Mouse (Mus musculus) forebrain, embryonic 12.5 days (tissue): ENCODE measurements at regions not wholly inside any gene's neighbourhood (a gene's known extent, or its start where the extent isn't known, plus 50 kb on each side); places are given as distances from the start of the nearest gene placed in this dataset.

Source experiments
- ATAC-seq: fragments of 200-750 bp; cut with Nextera tagmentation; 2 replicates; pipeline ENCODE4 v1.8.0; 2017; ENCODE audit warnings: moderate TSS enrichment; ENCODE audit not compliant: low FRiP score
- H3K27ac ChIP-seq: fragments of 300-500 bp; sonication (generic); 2 replicates; pipeline ENCODE4 v1.5.1; 2016; ENCODE audit warnings: mild to moderate bottlenecking
- H3K27me3 ChIP-seq: fragments of 300-500 bp; sonication (generic); 2 replicates; pipeline ENCODE4 v1.6.1; 2016; ENCODE audit warnings: mild to moderate bottlenecking
- H3K36me3 ChIP-seq: fragments of 300-500 bp; sonication (generic); replicated peaks from 2 replicates; pipeline ENCODE4 v1.6.1; 2016; ENCODE audit warnings: mild to moderate bottlenecking
- H3K4me1 ChIP-seq: fragments of 300-500 bp; sonication (generic); 2 replicates; pipeline ENCODE4 v1.6.1; 2016
- H3K4me2 ChIP-seq: fragments of 300-500 bp; sonication (generic); 2 replicates; pipeline ENCODE4 v1.6.1; 2016; ENCODE audit warnings: mild to moderate bottlenecking, moderate library complexity
- H3K4me3 ChIP-seq: fragments of 300-500 bp; sonication (generic); replicated peaks from 2 replicates; pipeline ENCODE4 v1.5.1; 2016; ENCODE audit warnings: mild to moderate bottlenecking
- H3K9ac ChIP-seq: fragments of 300-500 bp; sonication (generic); 2 replicates; pipeline ENCODE4 v1.6.1; 2016; ENCODE audit warnings: mild to moderate bottlenecking
- H3K9me3 ChIP-seq: fragments of 300-500 bp; sonication (generic); 2 replicates; pipeline ENCODE4 v1.6.1; 2016

DNA sequence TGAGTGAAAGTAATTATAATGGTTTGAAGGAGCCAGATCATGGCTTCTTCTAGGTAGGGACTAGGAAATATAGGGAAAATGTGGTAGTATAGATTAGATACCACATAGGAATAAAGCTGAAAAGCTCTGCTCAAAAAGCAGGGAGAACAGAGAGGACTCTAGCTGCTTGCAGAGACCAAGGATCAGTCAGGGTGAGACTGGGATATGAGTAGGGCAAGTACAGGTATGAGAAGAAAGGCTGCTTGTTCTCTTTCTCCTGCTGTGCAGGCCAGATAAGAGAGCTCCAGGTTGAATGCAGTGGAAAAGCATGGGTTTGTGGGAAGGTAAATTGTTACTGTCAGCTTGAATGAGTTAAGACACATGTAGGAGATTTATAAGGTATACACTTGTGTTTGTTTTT, 797.4 kb upstream of the Gm5150 start:
- no peak overlapping the region for H3K9ac ChIP-seq
- H3K4me1 ChIP-seq: no peaks in the 10 kb centered on the region
- no peak for ATAC-seq
- no peak overlapping the region for H3K4me3 ChIP-seq
- no peaks in the 10 kb centered on the region for H3K9me3 ChIP-seq
- H3K36me3 ChIP-seq: no peaks in the 10 kb centered on the region
- no peaks in the 10 kb centered on the region for H3K27me3 ChIP-seq
- H3K4me2 ChIP-seq: no peak overlapping the region
- no peak overlapping the region for H3K27ac ChIP-seq
